Mouse (Mus musculus) CH12.LX (cell line): ENCODE measurements around the gene Asap3.

Source experiments
- CTCF ChIP-seq, 2 experiments: IDR thresholded peaks in 1 of 2; conservative IDR thresholded peaks in 1 of 2; 2 replicates each; pipeline ENCODE4 v1.5.1; 2011 to 2012; ENCODE audit warnings: low read depth in 2 of 2, low read length in 2 of 2, improper control_type of control experiment in 1 of 2, inconsistent platforms in 1 of 2, mild to moderate bottlenecking in 1 of 2, moderate library complexity in 1 of 2
- ETS1 ChIP-seq: conservative IDR thresholded peaks from 2 replicates; pipeline ENCODE4 v1.6.1; 2012; ENCODE audit warnings: low read depth, mild to moderate bottlenecking, inconsistent platforms, low read length, improper control_type of control experiment, moderate library complexity
- HCFC1 ChIP-seq: IDR thresholded peaks from 2 replicates; pipeline ENCODE4 v1.6.1; 2012; ENCODE audit warnings: low read depth, mild to moderate bottlenecking, inconsistent platforms, low read length, improper control_type of control experiment
- JUN ChIP-seq: IDR thresholded peaks from 2 replicates; pipeline ENCODE4 v1.6.1; 2011; ENCODE audit warnings: low read depth, mild to moderate bottlenecking, low read length, improper control_type of control experiment, moderate library complexity; ENCODE audit not compliant: insufficient read depth
- MAFK ChIP-seq: IDR thresholded peaks from 2 replicates; pipeline ENCODE4 v1.6.1; 2011; ENCODE audit warnings: low read length, improper control_type of control experiment; ENCODE audit not compliant: insufficient replicate concordance
- NRF1 ChIP-seq: IDR thresholded peaks from 2 replicates; pipeline ENCODE4 v1.6.1; 2014; ENCODE audit warnings: low read depth, mild to moderate bottlenecking, inconsistent platforms, low read length, improper control_type of control experiment, moderate library complexity
- POLR2A ChIP-seq: IDR thresholded peaks from 2 replicates; pipeline ENCODE4 v1.6.1; 2011; ENCODE audit warnings: low read depth, mild to moderate bottlenecking, improper control_type of control experiment, low read length
- SMC3 ChIP-seq: IDR thresholded peaks from 2 replicates; pipeline ENCODE4 v1.6.1; 2011; ENCODE audit warnings: low read depth, low read length, improper control_type of control experiment
- ZC3H11A ChIP-seq: IDR thresholded peaks from 2 replicates; pipeline ENCODE4 v1.6.1; 2012; ENCODE audit warnings: low read depth, mild to moderate bottlenecking, inconsistent platforms, low read length, improper control_type of control experiment

- TF ChIP-seq POLR2A (no peak), ETS1 (no peak), JUN (no peak), HCFC1 (no peak), CTCF (conservative IDR thresholded peaks at IDR 0.05 in 1 of 2, IDR thresholded peaks at IDR 0.05 in 1 of 2; ENCODE audit: low read depth in 2 of 2, low read length in 2 of 2) (no peak), MAFK (no peak), ZC3H11A (no peak), NRF1 (no peak), SMC3 (no peak)
These were observed 43.6 kb downstream of the Asap3 start for GRCm38 (mm10) chr4:136249780-136250179.
